Mouse (Mus musculus) heart, adult 2 months (tissue): ENCODE results near the gene Rad51d. TPM values are rescaled to one million over a fixed set of nuclear protein-coding genes. Genes with fewer than 3 reads are reported as not detected.
A peak's percentile ranks its signal among the peaks of the same experiment; 100 is the strongest.

Experiments used
- DNase-seq, 2 experiments: peaks; one replicate each; pipeline ENCODE4 v3.0.0; 2021
- H3K27ac ChIP-seq: fragments of 200-600 bp; 2 replicates; pipeline ENCODE4 v1.8.1; 2022
- H3K27me3 ChIP-seq: fragments of 200-500 bp; 2 replicates; pipeline ENCODE4 v1.6.1; 2012; ENCODE audit warnings: mild to moderate bottlenecking, low read length, inconsistent platforms, mixed read lengths; ENCODE audit not compliant: control insufficient read depth, insufficient read depth
- H3K36me3 ChIP-seq: fragments of 200-500 bp; 2 replicates; pipeline ENCODE4 v1.6.1; 2012; ENCODE audit warnings: low read length, inconsistent platforms; ENCODE audit not compliant: control insufficient read depth, insufficient read depth
- H3K4me1 ChIP-seq: fragments of 200-500 bp; 2 replicates; pipeline ENCODE4 v1.6.1; 2011; ENCODE audit warnings: low read length; ENCODE audit not compliant: control insufficient read depth, insufficient read depth
- H3K4me3 ChIP-seq: fragments of 200-600 bp; 2 replicates; pipeline ENCODE4 v1.8.1; 2022
- H3K79me2 ChIP-seq: fragments of 200-500 bp; replicated peaks from 2 replicates; pipeline ENCODE4 v1.6.1; 2012; ENCODE audit warnings: mild to moderate bottlenecking, inconsistent platforms, low read length, moderate library complexity, mixed read lengths; ENCODE audit not compliant: control insufficient read depth, insufficient read depth
- H3K9ac ChIP-seq: fragments of 200-500 bp; 2 replicates; pipeline ENCODE4 v1.6.1; 2012; ENCODE audit warnings: low read depth, mild to moderate bottlenecking, control low read depth, inconsistent platforms, low read length, mixed read lengths
- CTCF ChIP-seq: fragments of 200-600 bp; IDR thresholded peaks from 2 replicates; pipeline ENCODE4 v1.8.1; 2022; ENCODE audit warnings: antibody characterized with exemption, mild to moderate bottlenecking, moderate library complexity
- EP300 ChIP-seq: fragments of 200-500 bp; IDR thresholded peaks from 2 replicates; pipeline ENCODE4 v1.6.1; 2011; ENCODE audit warnings: low read depth, low read length, control low read depth; ENCODE audit not compliant: insufficient read depth
- POLR2A ChIP-seq: fragments of 200-500 bp; IDR thresholded peaks from 2 replicates; pipeline ENCODE4 v1.6.1; 2011; ENCODE audit warnings: mild to moderate bottlenecking, low read depth, low read length, control low read depth; ENCODE audit not compliant: insufficient read depth
- WGBS: fragments of 180-500 bp; shearing (Covaris S2); methylation state at CpG from one replicate; pipeline ENCODE4 v1.1.7; 2018; 5-methylcytosine and 5-hydroxymethylcytosine counted together
- intact Hi-C: fragments of 180-260 bp; cut with DNase I; formaldehyde crosslinking; loops from one replicate; pipeline ENCODE4 v1.15.1; 2025
- polyA plus RNA-seq: library from polyadenylated mRNA; depleted of rRNA; stranded (reverse); fragments of >200 nt; gene quantifications from 2 replicates; pipeline ENCODE4 v1.2.3, GENCODE M21; 2012
- total RNA-seq, 2 experiments: library from RNA; stranded (reverse); gene quantifications; 2 replicates each; pipeline ENCODE4 v1.2.3; 2021

Gene Rad51d
- total and polyA plus RNA-seq, 3 experiments: 8.5 to 9.5 (median 8.6) TPM

DNA sequence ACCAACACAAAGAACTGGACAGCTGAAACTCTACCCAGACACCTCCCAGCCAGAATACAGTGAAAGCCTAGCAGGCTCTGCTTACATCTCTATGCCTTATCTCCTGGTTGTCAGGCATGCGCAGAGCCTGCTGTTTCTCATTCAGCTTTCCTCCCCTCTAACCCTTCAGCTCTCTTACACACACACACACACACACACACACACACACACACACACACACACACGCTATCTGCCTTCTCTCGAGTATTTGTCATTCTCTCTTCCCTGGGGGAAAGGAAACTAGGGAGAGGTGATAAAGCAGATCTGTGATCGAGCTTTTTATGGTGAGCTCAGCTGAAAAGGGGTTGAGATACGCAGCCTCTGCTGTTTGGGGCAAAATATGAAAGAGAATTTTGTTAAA, 15.5 kb downstream of the Rad51d start:
- WGBS: 23% methylated on average over 5 of the region's 5 CpGs
- Histone ChIP-seq H3K27me3 (no peaks in the 10 kb centered on the region), H3K36me3 (no peaks in the 10 kb centered on the region), H3K4me3 (no peak overlapping the region), H3K27ac (no peak overlapping the region), H3K9ac (no peak overlapping the region), H3K79me2 (no peaks in the 10 kb centered on the region), H3K4me1 (no peaks in the 10 kb centered on the region)
- DNase-seq: no peak
- TF ChIP-seq CTCF (no peak), EP300 (no peak), POLR2A (no peak)
- intact Hi-C loops: loop anchor here (5.0 kb wide), 2 partner anchors 38 to 128 kb away; no protein-coding TSS in a partner anchor

DNA sequence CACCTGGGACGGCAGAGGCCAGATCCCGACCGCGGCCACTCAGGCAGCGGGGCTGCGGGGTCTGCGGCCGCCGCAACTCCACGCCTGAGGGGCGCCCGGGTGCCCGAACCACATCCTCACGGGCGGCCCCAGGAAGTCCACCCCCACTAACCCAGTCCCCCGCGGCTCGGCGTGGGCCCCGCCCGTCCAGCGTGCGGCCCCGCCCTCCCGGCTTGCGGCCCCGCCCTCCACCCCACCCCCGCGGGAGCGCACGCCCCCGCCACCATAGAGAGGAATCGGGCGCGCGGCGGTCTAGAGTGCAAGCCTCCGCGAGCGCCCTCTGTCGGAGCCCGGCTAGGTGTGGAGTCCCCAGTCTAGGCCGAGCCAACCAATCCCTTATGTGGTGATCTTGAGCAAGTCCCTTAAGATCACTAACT, 19.4 kb downstream of the Rad51d start, which contains the start of gene Rffl:
TSS of gene Rffl (minus strand) at position 180 of the 416 bp plus-strand sequence.
- Histone ChIP-seq H3K9ac (peak within 1 kb of the TSS; percentile 93), H3K27me3 (no peaks in the 10 kb centered on the region), H3K36me3 (no peaks in the 10 kb centered on the region; the same call in 1 of the 2 replicates), H3K79me2 (no peaks in the 10 kb centered on the region), H3K4me3 (peak within 1 kb of the TSS; percentile 89), H3K4me1 (no peaks in the 10 kb centered on the region), H3K27ac (peak within 1 kb of the TSS; percentile 87)
- peak; percentile 75 for TF ChIP-seq CTCF
- TF ChIP-seq POLR2A: no peak
- TF ChIP-seq EP300: 0 out of 2 replicates have a peak, but pooled peaks have one; percentile 40
- DNase-seq: peak; percentile 93 to 96
- WGBS: under 1% methylated on average over 43 of the region's 43 CpGs
- intact Hi-C loops: loop anchor here (1.0 to 5.0 kb wide), 7 partner anchors 19 to 124 kb away; partner anchors contain the start of genes Cct6b, Lig3, Nle1 and Rad51d

DNA sequence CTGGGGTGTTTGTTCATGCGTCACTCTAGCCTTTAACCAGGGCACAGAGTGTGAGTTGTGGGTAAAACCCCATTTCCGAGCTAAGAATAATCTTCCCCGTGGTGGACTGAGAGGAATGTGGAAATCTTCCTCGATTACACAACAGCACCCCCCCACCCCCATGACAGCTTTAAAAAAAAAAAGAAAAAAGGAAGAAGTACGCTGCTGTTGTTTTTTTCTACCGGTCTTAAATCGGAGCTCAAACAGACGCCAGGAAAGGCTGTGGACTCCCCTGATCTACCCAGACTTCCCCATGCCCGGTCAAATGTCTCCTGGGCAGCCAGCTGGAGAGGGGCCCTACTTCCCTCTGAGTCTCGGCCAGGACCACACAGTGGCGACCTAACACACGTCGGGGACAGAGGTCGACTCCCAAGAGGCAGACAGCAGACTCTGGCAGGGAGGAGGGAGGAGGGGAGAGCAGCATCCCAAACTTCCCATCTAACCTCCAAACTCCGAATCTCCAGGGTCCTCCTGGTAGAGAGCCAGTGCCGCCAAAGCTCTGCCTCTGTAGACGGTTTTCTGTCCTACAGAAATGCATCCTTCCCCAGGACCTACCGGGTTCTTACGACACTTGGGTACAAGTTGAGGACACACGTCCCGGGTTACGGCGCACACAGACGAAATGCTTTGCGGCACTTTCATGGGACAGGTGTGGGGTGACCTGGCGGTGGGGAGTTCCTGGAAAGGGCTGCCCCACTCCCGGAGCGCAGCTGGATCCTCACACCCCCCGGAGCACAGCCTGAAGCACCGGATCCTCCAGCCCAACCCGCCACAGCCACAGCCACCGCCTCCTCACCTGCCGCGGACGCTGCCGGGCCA, 20.0 kb downstream of the Rad51d start:
- TF ChIP-seq POLR2A (no peak), CTCF (no peak), EP300 (no peak)
- peak; percentile 73 to 76 for DNase-seq
- intact Hi-C loops: loop anchor here (1.0 to 5.0 kb wide), 7 partner anchors 20 to 123 kb away; partner anchors contain the start of genes Cct6b, Lig3, Nle1 and Rad51d
- Histone ChIP-seq H3K27me3 (no peaks in the 10 kb centered on the region), H3K27ac (peak overlapping the region; percentile 87), H3K36me3 (no peaks in the 10 kb centered on the region; the same call in 1 of the 2 replicates), H3K4me1 (no peaks in the 10 kb centered on the region), H3K79me2 (no peaks in the 10 kb centered on the region), H3K9ac (peak overlapping the region; percentile 93), H3K4me3 (peak overlapping the region; percentile 89)
- WGBS: 2% methylated on average over 35 of the region's 36 CpGs

DNA sequence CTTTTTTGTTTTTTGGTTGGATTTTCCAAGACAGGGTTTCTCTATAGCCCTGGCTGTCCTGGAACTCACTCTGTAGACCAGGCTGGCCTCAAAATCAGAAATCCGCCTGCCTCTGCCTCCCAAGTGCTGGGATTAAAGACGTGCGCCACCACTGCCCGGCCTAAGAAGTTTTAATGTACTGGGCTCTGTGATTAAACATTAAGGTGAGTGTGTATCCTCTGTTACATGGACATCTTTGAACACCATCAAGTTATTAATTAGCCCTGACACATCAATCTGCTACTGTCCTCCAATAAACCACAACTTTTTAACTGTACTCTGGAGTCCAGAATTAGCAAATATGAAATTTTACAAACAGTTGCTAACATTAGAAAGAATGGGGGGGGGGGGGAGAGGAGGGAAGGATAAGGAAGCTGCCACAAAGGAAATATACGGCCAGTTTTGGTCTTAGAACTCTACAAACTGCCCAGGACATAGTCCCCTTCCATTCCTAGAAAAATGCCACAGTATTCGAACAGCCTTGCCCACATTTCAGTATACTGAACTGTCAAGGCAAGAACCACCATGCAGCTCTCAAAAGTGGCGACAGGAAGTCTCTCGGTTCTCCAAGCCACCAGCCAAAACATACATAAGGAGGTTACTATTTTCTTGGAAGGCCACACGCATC, 20.8 kb downstream of the Rad51d start:
- whole genome bisulfite sequencing: 60% methylated on average over 9 of the region's 9 CpGs
- Histone ChIP-seq H3K4me3 (peak overlapping the region; percentile 89), H3K36me3 (no peaks in the 10 kb centered on the region; the same call in 1 of the 2 replicates), H3K27me3 (no peaks in the 10 kb centered on the region), H3K79me2 (no peaks in the 10 kb centered on the region), H3K4me1 (no peaks in the 10 kb centered on the region), H3K27ac (peak overlapping the region; percentile 87), H3K9ac (peak overlapping the region; percentile 45)
- DNase-seq: no peak
- intact Hi-C loops: loop anchor here (2.0 to 5.0 kb wide), 4 partner anchors 32 to 122 kb away; partner anchors contain the start of gene Nle1
- TF ChIP-seq EP300: no peak

DNA sequence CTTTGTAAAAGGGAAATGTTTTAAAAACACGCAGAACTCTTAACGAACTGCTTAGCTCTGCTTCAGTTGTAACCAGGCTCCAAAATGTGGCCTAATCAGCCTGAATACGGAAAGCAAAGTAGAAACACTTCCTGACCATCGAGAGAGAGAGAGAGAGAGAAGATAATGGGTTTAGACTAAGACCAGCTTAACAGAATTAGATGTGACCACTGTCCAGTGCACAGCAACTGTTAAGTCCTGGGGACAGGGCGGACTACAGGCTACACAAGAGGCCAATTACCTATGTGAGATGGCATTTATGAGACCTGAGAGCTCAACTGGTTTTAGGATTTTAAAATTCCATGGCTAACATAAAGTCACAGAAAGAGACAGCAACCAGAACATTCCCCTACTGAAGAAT, 22.5 kb downstream of the Rad51d start:
- H3K4me1 ChIP-seq: no peaks in the 10 kb centered on the region
- TF ChIP-seq CTCF (no peak), POLR2A (no peak), EP300 (no peak)
- intact Hi-C loops: no loop called here
- no peak overlapping the region for H3K4me3 ChIP-seq
- DNase-seq: no peak
- H3K79me2 ChIP-seq: no peaks in the 10 kb centered on the region
- H3K36me3 ChIP-seq: no peaks in the 10 kb centered on the region; the same call in 1 of the 2 replicates
- H3K27ac ChIP-seq: no peak overlapping the region
- WGBS: 58% methylated on average over 5 of the region's 5 CpGs
- no peaks in the 10 kb centered on the region for H3K27me3 ChIP-seq
- no peak overlapping the region for H3K9ac ChIP-seq
